Mouse (Mus musculus) spleen, adult 2 months (tissue): ENCODE results near the gene Snrpf.
"Not testable (repeated sequence)": the region's sequence is repeated elsewhere in the genome, so short reads cannot be mapped to it uniquely, and the experiment has no call there.

Experiments
- CTCF ChIP-seq: fragments of 200-500 bp; IDR thresholded peaks from 2 replicates; pipeline ENCODE4 v1.5.1; 2011; ENCODE audit warnings: mild to moderate bottlenecking, inconsistent platforms; ENCODE audit not compliant: insufficient read depth, insufficient read length, insufficient replicate concordance; ENCODE audit errors: extremely low read depth
- POLR2A ChIP-seq: fragments of 200-500 bp; IDR thresholded peaks from 2 replicates; pipeline ENCODE4 v1.6.1; 2011; ENCODE audit warnings: low read depth, low read length, inconsistent platforms

GRCm38 (mm10) chr10:93557971-93558370 is 31.5 kb downstream of the Snrpf start:
- not testable (repeated sequence) for TF ChIP-seq POLR2A, CTCF
